Mouse (Mus musculus): ENCODE measurements around the gene Gar1. TPM values are rescaled to one million over a fixed set of nuclear protein-coding genes. Genes with fewer than 3 reads are reported as not detected.

The Gar1 gene
- total RNA-seq (2021), result 10 to 100 TPM; 81.9 to 82.2 TPM
- long read RNA-seq, experiment 1, transcript Gar1-201 (7 exons, 1,271 nt), result major isoform, 20 of 35 reads
- long read RNA-seq, experiment 1, partial matches to known transcripts, result 7 of 35 reads
- long read RNA-seq, experiment 1, other reads (novel, unspliced or antisense), result 8 of 35 reads
- long read RNA-seq, experiment 2, transcript Gar1-201 (7 exons, 1,271 nt), result major isoform, 40 of 76 reads
- long read RNA-seq, experiment 2, partial matches to known transcripts, result 17 of 76 reads
- long read RNA-seq, experiment 2, other reads (novel, unspliced or antisense), result 18 of 76 reads

DNA sequence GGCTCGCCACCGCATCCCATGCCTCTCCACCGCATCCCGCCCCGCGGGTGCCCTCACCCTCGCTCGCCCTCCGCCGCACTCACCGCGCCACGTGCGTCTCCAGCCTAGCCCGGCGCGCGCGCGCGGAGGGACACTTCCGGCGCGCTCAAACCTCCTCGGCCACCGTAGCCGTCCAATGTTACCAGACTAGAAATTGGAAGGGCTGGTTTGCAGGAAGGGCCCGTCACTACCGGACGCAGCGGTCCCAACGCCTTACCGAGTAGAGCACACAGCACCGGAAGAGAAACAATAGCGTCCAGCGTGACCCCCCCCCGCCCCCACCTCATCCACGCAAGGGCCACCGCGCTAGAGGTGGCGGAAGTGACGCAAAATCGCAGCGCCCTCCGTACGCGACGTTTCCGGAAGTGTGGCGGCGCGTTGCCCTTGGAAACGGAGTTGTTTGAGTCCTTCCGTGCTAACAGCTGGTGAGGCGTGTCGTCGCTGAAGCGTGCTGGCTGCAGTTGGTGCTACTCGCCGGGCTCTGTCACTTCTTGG, at the start of gene Gar1:
Gene Gar1, minus strand, starts transcription at position 362 of the 534 bp plus-strand sequence.
- peak; percentile 84 to 86 for DNase-seq (ENCODE audit: low spot score in 2 of 2)

DNA sequence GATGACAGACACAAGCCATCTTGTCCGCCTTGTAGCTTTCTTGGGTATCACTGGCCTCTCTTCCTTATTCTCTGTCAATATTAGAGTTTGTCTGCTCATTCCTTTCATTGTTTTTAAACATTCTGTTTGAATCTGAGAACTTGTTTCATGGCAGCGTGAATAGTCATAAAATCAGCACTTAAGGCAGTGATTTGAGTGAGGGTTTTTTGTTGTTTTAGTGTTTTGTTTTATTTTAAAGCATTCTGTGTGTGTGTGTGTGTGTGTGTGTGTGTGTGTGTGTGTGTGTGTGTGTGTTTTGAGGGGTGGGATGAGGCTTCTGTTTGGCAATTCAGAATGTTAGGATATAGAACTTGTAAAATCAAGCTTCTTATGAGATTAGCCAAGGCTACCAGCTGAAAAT, 48.7 kb upstream of the Gar1 start:
- no peak for DNase-seq (ENCODE audit: low spot score in 2 of 2)

DNA sequence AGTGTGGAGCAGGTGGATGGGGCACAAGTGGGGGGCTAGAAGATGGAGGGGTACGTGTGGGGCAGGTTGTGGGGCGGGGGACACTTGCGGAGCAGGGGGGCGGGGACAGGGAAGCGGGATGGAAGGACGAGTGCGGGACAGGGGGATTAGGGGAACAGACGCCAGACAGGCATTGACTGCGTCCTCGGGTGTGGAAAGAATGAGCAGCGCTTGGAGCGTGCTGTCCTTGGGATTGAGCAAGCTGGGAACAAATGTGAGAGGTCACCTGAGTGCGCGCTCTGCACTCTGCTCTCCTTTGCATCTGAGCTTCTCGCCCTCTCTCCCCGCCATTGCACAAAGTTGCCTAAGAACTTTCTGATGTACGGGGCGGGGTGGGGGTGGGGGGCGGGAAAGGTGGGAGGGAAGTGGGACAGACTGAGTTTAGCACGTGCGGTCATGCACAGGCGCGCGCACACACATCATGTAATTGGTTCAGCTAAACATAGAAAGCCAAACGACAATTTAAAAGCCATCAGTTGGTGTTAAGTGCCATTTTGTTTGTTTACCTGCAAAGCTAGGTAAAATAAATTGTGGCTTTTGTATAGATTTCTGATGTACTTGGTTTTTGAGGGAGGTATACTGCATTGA, 48.0 kb upstream of the Gar1 start:
- DNase-seq (ENCODE audit: low spot score in 2 of 2), result peak in 1 of 2 experiments; percentile 17

DNA sequence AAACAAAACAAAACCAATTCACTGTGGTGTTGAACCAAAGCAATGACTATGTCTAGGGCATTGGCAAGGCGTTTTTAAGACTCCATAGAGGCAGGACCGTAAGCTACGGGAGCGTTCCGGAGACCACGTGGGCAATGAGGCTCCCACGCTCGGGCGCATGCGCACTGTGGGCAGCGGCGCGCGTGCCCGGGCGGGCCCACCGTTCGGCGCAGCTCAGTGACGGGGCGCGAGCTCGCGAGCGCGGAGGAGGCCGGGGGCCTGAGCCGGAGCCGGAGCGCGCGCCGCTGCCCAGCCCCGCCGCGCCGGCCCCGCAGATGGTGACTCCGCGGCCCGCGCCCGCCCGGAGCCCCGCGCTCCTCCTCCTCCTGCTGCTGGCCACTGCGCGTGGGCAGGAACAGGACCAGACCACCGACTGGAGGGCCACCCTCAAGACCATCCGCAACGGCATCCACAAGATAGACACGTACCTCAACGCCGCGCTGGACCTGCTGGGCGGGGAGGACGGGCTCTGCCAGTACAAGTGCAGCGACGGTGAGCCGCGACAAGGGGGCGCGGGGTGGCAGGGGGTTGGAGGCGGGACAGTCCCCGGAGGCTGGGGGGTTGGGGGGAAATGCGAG, 47.3 kb upstream of the Gar1 start, which contains the start of gene Pla2g12a:
Gene Pla2g12a, plus strand, starts transcription at position 202 of the 617 bp plus-strand sequence.
- peak; percentile 84 to 86 for DNase-seq (ENCODE audit: low spot score in 2 of 2)

DNA sequence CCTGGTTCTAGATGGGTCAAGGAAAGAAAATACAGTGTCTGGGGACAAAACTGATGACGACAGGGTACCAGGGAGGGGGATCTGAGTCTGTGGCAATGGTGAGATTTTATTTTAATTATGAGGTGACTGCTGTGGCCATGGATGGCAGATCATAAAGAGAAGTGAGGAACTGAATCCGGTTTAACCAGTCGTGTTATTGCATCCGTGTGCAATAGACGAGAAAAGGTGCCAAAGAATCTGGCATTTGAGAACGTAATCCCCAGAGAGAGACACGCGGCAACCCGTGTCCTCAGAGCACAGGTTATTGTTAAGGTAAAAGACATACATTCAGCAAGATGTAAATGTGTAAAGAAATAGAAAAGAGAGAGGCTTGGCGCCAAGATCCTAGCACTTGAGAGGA, 46.1 kb upstream of the Gar1 start:
- no peak for DNase-seq (ENCODE audit: low spot score in 2 of 2)

DNA sequence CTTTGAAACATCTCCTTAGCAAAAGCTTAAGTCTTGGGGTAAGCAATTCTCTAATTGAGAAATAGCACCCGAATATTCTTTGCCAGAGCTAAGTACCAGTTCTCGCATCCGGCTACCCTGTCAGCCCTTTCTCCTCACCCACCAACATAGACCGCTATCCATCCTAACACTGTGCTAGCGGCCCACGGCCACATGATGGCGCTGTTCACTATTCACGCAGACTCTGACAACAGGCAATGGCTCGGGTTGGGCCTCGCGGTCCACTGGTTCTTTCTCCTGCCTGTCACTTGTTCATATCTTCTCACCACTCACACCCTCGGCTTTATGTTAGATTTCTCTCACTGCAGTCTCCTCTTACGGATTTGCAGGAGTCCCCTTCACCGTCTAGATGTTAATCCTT, 32.5 kb upstream of the Gar1 start:
- peak; percentile 36 to 37 for DNase-seq (ENCODE audit: low spot score in 2 of 2)

DNA sequence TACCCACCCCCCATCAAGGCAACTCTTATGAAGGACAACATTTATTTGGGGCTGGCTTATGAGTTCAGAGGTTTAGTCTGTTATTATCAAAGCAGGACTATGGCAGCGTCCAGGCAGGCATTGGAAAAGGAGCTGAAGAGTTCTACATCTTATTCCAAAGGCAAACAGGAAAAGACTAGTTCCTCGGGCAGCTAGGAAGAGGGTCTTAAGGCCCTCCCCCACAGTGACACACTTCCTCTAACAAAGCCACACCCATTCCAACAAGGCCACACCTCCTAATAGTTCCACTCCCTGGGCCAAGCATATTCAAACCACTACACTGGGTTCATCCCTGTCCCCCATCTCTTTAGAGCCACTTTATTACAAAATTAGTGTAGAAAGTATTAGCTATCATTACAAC, 31.4 kb upstream of the Gar1 start:
- no peak for DNase-seq (ENCODE audit: low spot score in 2 of 2)

DNA sequence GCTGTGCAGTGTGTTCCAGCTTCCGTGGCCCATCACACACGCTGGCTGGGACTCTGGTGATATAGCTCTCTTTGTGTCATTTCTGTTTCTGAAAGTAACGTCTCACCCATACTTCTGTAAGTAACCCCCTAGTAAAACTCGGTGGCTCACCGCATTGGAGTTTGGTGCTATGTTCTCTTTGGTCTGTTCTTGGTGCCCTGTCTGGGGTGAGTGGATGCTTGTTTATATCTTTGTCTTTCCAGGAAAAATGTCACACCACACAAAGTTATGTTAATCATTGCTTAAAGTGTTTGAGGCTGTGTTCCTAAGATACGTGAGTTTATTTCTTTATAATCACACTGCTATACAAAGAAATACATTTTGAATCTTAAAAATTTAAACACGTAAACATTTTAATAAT, 15.7 kb upstream of the Gar1 start:
- no peak for DNase-seq (ENCODE audit: low spot score in 2 of 2)

DNA sequence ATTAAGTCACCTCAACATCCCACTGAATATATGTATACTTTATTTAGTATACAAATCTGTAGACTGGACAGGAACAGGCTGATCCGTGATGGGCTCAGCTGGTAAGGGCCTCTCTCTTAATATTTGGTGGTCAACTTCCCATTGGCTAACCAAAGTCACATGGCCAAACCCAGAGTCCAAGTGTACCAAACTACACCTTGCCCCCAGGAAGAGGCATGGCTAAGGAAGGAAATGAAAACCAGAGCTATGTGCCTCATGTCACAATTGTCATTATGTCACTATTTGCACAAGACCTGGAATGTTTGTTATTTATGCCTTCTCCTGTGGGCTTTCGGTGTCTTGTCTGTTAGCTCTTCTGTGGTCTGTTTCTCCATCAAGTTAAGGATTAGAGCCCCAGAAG, 14.7 kb upstream of the Gar1 start:
- no peak for DNase-seq (ENCODE audit: low spot score in 2 of 2)

DNA sequence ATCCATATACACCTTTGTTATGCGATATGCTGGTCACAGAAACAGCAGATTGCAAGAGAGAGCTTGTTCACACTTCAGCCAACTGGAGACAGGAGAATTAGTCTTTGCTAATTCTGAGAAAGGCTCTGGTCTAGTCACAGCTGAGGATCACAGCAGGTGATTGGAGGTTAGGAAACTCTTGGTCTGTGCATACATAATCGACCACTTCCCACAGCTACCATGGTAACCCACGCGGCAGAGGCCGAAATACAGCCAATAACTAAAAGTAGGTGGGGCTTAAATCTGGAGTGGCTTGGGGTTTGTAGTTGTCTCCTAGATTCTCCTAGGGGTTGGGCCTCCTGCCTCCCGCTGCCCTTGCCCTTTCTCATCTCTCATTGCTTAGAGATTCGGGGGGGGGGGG, 6.8 kb upstream of the Gar1 start:
- DNase-seq (ENCODE audit: low spot score in 2 of 2), result no peak

DNA sequence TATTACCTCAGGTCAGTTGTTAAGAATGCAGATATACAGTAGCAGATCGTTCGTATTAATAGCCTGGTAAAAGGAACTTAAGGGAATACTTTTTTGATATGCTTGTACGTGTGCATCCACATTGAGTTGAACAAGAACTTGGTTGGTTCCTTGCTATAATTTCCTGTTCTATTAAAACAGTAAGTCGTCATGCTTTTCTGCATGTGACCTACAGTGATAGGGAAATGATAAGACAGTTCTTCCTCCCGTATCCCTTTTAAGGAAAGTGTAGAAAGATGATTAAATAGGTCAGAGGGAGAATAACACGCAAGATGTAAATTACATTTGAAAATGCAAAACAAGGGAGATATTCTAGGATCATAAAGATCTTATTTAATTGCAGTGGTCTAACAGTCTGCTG, 5.8 kb upstream of the Gar1 start:
- DNase-seq (ENCODE audit: low spot score in 2 of 2), result no peak

DNA sequence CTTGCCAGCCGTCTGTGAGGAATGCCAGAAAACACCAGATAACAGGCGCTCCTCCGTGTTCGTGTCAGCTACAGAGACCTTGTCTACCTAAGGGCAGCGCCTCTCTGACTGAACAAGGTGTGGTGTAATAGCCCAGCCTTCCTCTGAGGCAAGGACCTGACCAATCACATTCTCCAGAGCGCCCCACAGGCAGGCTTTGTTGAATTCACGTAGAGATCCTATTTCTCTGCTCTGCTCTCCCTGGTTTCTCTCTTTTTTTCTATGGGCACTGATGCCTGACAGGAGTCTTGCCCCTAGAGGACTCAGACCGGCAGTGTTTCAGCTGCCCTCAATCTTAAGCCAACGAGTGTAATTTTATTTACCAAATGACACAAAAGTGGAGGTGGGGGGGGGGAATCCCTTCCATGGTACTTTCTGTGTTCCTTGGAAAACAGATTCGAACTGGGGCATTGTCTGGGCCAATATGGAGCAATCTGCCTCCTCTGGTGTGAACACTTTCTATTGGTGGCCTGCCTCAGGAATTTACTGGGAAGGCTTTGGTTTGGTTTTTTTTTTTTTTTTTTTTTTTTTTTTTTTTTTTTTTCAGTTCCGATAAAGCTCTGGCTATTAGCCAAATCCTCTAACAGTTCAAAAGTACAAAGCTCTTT, 5.0 kb upstream of the Gar1 start:
- no peak for DNase-seq (ENCODE audit: low spot score in 2 of 2)

DNA sequence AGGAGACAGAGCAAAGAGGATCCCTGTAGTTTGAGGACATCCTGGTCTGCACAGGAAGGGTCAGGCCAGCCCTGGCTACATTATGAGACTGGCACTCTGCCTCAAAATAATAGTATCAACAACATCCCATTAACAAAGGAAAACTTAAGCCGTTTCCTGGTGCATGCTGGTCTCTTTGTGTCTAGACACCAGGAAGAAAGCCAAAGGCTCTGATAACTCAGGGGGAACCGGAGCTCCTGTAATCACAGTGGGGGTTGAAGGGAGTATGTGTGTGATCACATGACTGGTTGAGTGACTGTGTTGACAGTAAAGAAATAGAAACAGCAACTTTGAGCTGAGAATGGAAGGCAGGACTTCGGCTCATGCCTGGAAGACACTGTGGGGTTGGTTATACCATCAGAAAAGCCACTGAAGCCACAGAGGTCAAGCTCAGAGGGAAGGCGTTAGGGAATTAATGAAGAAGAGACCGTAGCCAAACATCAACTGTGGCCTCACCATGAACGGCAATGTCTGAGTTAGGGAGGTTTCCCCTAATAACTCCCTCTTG, 4.3 kb upstream of the Gar1 start, which contains the start of gene Cfi:
Gene Cfi, plus strand, starts transcription at position 497 of the 547 bp plus-strand sequence.
- DNase-seq (ENCODE audit: low spot score in 2 of 2), result no peak

DNA sequence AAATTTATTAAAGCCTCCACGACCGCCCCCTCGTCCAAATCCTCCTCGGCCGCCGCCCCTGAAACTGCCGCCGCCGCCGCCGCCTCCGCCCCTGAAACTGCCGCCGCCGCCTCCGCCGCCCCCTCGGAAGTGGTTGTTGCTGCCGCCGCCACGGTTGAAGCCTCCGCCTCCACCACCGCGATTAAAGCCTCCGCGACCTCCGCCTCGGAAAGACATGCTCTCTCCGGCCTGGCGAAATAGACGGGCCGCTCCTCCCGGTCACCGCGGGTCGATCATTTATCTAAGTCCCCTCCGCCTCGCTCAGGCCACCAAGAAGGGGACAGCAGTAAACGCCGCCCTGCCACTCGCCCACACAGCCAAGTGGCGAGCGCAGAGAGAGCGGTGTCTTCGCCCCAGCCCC, 570 bp downstream of the Gar1 start:
- DNase-seq (ENCODE audit: low spot score in 2 of 2), result peak in 1 of 2 experiments; percentile 24

DNA sequence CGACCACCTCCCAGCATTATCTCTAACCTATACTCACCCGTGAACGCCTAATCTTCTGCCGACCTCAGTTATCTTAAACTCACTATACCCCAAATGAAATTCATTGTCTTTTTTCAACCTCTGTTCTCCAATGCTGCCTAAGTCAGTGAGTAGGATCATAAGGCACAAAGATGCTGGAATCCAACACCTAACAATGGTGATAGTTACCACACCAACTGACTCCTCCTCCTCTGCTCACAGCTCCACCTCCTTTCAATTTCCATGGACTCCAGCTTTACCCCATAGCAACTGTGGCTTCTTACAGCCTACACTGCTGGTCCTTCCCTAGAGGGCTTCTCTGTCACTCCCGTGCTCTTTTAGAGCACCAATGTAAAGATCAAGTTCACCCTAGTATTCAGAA, 3.5 kb downstream of the Gar1 start:
- no peak for DNase-seq (ENCODE audit: low spot score in 2 of 2)

DNA sequence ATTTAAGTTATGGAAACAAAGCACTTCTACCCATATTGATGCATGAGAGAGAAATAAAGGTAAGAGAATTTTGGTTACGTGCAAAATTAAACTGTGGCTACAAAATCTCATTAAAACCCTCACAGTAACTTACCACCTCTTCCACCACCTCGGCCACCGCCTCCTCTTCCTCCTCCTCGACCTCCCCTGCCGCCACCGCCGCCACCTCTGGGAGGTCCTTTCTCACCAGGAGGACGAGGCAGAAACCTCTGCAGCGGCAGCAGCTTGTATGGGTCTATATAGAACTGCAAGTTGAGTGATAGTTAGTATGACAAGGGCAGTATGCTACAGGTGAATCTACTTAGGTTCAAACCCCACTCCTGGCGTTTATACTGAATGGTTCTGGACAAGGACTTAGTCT, 4.5 kb downstream of the Gar1 start:
- DNase-seq (ENCODE audit: low spot score in 2 of 2), result no peak

DNA sequence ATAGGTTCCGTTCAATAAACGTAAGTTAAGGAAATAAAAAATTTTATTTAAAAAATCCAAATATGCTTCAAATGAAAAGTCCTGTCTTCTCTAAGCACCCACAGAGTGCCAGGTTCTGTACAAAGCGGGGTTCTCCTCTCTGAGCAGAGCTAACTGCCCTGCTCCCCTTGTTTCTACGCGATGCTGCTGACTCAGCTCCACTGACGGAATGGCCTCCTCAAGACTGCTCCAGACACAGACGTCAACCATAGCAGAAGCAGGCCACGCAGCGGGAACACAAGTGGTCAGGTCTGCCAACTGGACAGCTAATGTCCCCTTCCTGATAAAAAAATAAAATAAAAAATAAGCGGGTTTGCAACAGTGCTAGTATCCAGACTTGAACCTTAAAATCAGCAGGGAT, 6.3 kb downstream of the Gar1 start:
- no peak for DNase-seq (ENCODE audit: low spot score in 2 of 2)

DNA sequence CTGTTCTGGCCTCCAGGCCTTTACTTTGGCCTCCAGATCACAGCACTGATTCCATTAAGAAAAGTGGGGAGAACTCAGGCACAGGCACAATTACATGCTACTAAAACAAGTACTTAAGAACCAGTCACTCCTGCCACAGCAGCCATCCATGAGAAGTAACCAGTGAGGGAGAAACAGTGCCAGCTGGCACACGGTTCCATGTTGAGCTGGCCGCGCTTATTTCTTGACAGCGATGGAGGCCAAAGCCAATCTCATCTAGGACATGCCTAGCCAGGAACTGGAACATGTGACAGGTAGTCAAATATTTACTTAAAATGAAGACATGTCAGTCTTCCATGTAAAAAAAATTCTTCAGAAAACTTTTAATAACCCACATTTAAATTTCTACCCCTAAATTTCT, 7.0 kb downstream of the Gar1 start:
- no peak for DNase-seq (ENCODE audit: low spot score in 2 of 2)

DNA sequence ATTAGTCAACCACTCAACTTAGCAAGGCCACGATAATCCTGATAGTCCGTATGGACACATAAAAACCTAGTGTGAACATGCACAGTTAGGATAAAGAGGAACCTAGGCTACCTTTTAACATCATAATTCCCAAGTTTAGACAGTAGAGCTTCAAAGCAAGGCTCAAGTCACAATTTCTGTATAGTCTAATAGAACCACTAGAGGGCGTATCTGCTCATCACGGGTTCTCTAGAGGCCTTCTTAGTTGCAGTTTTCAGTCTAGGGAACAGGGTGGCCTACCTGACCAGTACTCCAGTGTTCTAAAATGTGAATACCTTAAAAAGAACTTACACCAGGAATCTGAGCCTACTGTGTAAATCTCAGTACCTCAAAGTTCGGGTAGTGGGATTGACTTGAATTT, 7.9 kb downstream of the Gar1 start:
- no peak for DNase-seq (ENCODE audit: low spot score in 2 of 2)

DNA sequence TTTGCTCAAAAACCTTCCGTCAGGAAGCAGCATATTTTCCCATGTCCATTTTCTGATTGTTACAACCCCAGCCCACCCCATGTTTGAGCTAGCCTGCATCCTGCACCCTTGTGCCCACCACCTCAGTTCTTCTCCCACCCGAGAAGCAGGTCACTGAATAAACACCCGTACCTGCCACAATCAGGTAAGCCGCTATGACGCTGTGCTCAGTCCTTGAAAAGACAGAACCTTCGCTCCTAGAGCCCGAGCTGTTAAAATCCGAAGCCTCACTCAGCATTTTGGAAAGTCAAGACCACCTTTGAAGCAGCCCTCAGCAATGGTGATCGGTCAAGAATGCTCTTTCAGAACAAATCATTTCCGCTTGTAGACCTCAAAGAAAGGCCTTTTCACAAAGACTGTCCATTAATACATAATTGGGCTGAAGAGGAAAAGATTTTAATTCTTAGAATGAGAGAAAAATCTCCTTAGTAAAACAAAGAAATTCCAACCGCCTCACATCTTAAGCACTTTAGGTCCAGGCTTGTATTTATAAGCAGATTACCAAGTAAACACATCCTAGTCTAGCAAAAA, 8.9 kb downstream of the Gar1 start, which contains the start of gene Rrh:
Gene Rrh, minus strand, starts transcription at position 382 of the 570 bp plus-strand sequence.
- DNase-seq (ENCODE audit: low spot score in 2 of 2), result no peak

DNA sequence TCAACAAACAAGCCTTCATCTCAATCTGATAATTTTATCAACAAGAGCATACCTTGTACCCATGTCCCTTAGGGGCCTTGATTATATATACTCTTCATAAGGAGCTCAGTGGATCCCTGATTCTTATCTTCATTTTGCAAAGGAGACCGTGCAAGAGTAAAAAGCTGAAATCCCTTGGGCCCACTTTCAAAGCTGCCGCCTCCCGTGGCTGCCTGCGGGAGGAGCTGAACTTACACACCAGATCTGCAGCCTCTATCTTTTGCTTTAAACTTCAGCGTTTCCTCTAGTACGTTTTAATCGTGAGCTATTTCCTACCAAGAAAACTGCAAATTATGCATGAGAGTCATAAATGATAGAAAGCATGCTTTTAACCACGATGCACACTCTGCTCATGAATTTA, 9.5 kb downstream of the Gar1 start:
- DNase-seq (ENCODE audit: low spot score in 2 of 2), result no peak
